Mouse (Mus musculus) kidney, adult 2 months (tissue): ENCODE measurements around the gene Vegfa.

Experiments used
- CTCF ChIP-seq: fragments of 200-500 bp; conservative IDR thresholded peaks from 2 replicates; pipeline ENCODE4 v1.5.1; 2011; ENCODE audit warnings: low read depth, mild to moderate bottlenecking, control low read depth, low read length, moderate library complexity, mixed read lengths; ENCODE audit not compliant: insufficient read depth, insufficient read length
- POLR2A ChIP-seq: fragments of 200-500 bp; IDR thresholded peaks from one replicate; pipeline ENCODE4 v1.6.1; 2011; ENCODE audit warnings: low read depth, low read length, control low read depth

DNA sequence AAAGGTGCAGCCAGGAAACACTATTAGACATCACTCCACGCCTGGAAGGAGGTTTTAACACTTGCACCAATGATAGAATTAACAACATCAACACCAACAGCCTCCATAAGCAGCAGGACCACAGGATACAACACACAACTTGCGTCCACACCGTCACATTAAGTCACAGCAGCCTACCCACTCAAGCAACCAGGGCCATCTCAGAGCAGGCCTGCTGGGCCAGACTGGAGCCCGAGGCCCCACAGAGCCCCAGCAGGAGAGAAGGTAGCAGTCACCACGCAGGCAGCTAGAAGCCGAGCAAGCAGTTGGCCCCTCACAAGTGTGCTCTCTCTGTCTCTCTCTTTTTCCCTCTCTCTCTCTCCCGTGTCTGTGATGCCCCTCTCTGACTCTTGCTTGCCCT, 11.6 kb downstream of the Vegfa start:
- no peak for TF ChIP-seq POLR2A
- no peak for TF ChIP-seq CTCF
